Mouse (Mus musculus): ENCODE results near the gene Elf2.
"Not testable (repeated sequence)": the region's sequence is repeated elsewhere in the genome, so short reads cannot be mapped to it uniquely, and the experiment has no call there.

Gene Elf2

GRCm38 (mm10) chr3:51359558-51360307 is 19.3 kb upstream of the Elf2 start:
- DNase-seq (ENCODE audit: low spot score in 2 of 2) = no peak

- peak; percentile 67 to 75 for DNase-seq (ENCODE audit: low spot score in 2 of 2)
These were observed 18.4 kb upstream of the Elf2 start for GRCm38 (mm10) chr3:51358660-51359557.

GRCm38 (mm10) chr3:51358181-51358580 is 17.7 kb upstream of the Elf2 start:
- DNase-seq (ENCODE audit: low spot score in 2 of 2) = peak; percentile 68 to 72

- DNase-seq (ENCODE audit: low spot score in 2 of 2) = no peak
These were observed 17.2 kb upstream of the Elf2 start for GRCm38 (mm10) chr3:51357624-51358023.

- DNase-seq (ENCODE audit: low spot score in 2 of 2) = no peak
These were observed 16.6 kb upstream of the Elf2 start for GRCm38 (mm10) chr3:51357078-51357477.

GRCm38 (mm10) chr3:51354956-51355355 is 14.5 kb upstream of the Elf2 start:
- not testable (repeated sequence) for DNase-seq (ENCODE audit: low spot score in 2 of 2)

GRCm38 (mm10) chr3:51354034-51354427 is 13.6 kb upstream of the Elf2 start:
- no peak for DNase-seq (ENCODE audit: low spot score in 2 of 2)

GRCm38 (mm10) chr3:51353325-51354033 is 13.0 kb upstream of the Elf2 start:
- peak; percentile 33 to 62 for DNase-seq (ENCODE audit: low spot score in 2 of 2)

GRCm38 (mm10) chr3:51350806-51351205 is 10.3 kb upstream of the Elf2 start:
- DNase-seq (ENCODE audit: low spot score in 2 of 2) = no peak

- DNase-seq (ENCODE audit: low spot score in 2 of 2) = no peak
These were observed 8.3 kb upstream of the Elf2 start for GRCm38 (mm10) chr3:51348646-51349238.

- DNase-seq (ENCODE audit: low spot score in 2 of 2) = not testable (repeated sequence)
These were observed 4.6 kb upstream of the Elf2 start for GRCm38 (mm10) chr3:51345017-51345416.

- not testable (repeated sequence) for DNase-seq (ENCODE audit: low spot score in 2 of 2)
These were observed 3.7 kb upstream of the Elf2 start for GRCm38 (mm10) chr3:51344182-51344581.

- DNase-seq (ENCODE audit: low spot score in 2 of 2) = no peak
These were observed 2.8 kb upstream of the Elf2 start for GRCm38 (mm10) chr3:51343260-51343659.

- no peak for DNase-seq (ENCODE audit: low spot score in 2 of 2)
These were observed 1.7 kb upstream of the Elf2 start for GRCm38 (mm10) chr3:51342152-51342551.

- DNase-seq (ENCODE audit: low spot score in 2 of 2) = peak; percentile 77 to 81
These were observed 1.0 kb upstream of the Elf2 start for GRCm38 (mm10) chr3:51341268-51342081.

GRCm38 (mm10) chr3:51339734-51340551 is 520 bp downstream of the Elf2 start:
- DNase-seq (ENCODE audit: low spot score in 2 of 2) = peak; percentile 36 to 56

- DNase-seq (ENCODE audit: low spot score in 2 of 2) = no peak
These were observed 1.1 kb downstream of the Elf2 start for GRCm38 (mm10) chr3:51339378-51339733.

- no peak for DNase-seq (ENCODE audit: low spot score in 2 of 2)
These were observed 5.1 kb downstream of the Elf2 start for GRCm38 (mm10) chr3:51335378-51335777.

GRCm38 (mm10) chr3:51333950-51334349 is 6.5 kb downstream of the Elf2 start:
- DNase-seq (ENCODE audit: low spot score in 2 of 2) = no peak

Measured in spleen, postnatal 14 days (tissue).